Mouse (Mus musculus) E14TG2a.4 (cell line): Measurements from ENCODE around the gene Dhrs7b.

Experiments used
- H3K27me3 ChIP-seq: 2 replicates; pipeline ENCODE4 v1.6.1; 2014; ENCODE audit warnings: low read length, control low read depth; ENCODE audit not compliant: insufficient read depth
- H3K36me3 ChIP-seq: 2 replicates; pipeline ENCODE4 v1.6.1; 2014; ENCODE audit warnings: low read length, control low read depth; ENCODE audit not compliant: insufficient read depth
- H3K4me1 ChIP-seq: replicated peaks from 2 replicates; pipeline ENCODE4 v1.6.1; 2014; ENCODE audit warnings: low read depth, low read length, control low read depth
- H3K4me3 ChIP-seq: replicated peaks from 2 replicates; pipeline ENCODE4 v1.5.1; 2014; ENCODE audit warnings: mild to moderate bottlenecking, low read length
- H3K9me3 ChIP-seq: 2 replicates; pipeline ENCODE4 v1.6.1; 2014; ENCODE audit warnings: low read length, control low read depth
- CTCF ChIP-seq: conservative IDR thresholded peaks from 2 replicates; pipeline ENCODE4 v1.5.1; 2014; ENCODE audit warnings: low read length
- NANOG ChIP-seq: IDR thresholded peaks from 2 replicates; pipeline ENCODE4 v1.6.1; 2014; ENCODE audit warnings: borderline replicate concordance, low read length, mixed read lengths
- POU5F1 ChIP-seq: IDR thresholded peaks from 2 replicates; pipeline ENCODE4 v1.6.1; 2014; ENCODE audit warnings: low read length, borderline replicate concordance

Dhrs7b gene

GRCm38 (mm10) chr11:60830433-60831052 is at the start of gene Dhrs7b:
Gene Dhrs7b, plus strand, starts transcription at chr11:60830631.
- H3K4me1 ChIP-seq, result peaks cover 27% of the 10 kb centered on the region
- H3K9me3 ChIP-seq, result no peaks in the 10 kb centered on the region
- TF ChIP-seq CTCF (no peak), NANOG (peak; percentile 18; the same call in 1 of the 2 replicates), POU5F1 (0 out of 2 replicates have a peak, but pooled peaks have one; percentile 10)
- peaks cover 33% of the 10 kb centered on the region for H3K36me3 ChIP-seq
- H3K27me3 ChIP-seq, result peaks cover 7% of the 10 kb centered on the region; the same call in 1 of the 2 replicates
- peak within 1 kb of the TSS; percentile 83 for H3K4me3 ChIP-seq

GRCm38 (mm10) chr11:60784179-60784922 is 46.1 kb upstream of the Dhrs7b start:
- Histone ChIP-seq H3K4me3 (no peak overlapping the region), H3K27me3 (no peaks in the 10 kb centered on the region), H3K36me3 (peaks cover 100% of the 10 kb centered on the region), H3K4me1 (peaks cover 53% of the 10 kb centered on the region), H3K9me3 (no peaks in the 10 kb centered on the region)
- TF ChIP-seq POU5F1 (no peak), NANOG (no peak), CTCF (no peak)

- TF ChIP-seq POU5F1 (no peak), CTCF (no peak)
- H3K27me3 ChIP-seq, result no peaks in the 10 kb centered on the region
- H3K4me1 ChIP-seq, result peaks cover 21% of the 10 kb centered on the region
- no peak overlapping the region for H3K4me3 ChIP-seq
- peaks cover 99% of the 10 kb centered on the region for H3K36me3 ChIP-seq
- no peaks in the 10 kb centered on the region for H3K9me3 ChIP-seq
Measured at GRCm38 (mm10) chr11:60787595-60787994, 42.8 kb upstream of the Dhrs7b start.

GRCm38 (mm10) chr11:60790472-60790871 is 40.0 kb upstream of the Dhrs7b start:
- Histone ChIP-seq H3K4me3 (no peak overlapping the region), H3K4me1 (no peaks in the 10 kb centered on the region)
- no peak for TF ChIP-seq POU5F1
- TF ChIP-seq NANOG, result no peak
- no peak for TF ChIP-seq CTCF

GRCm38 (mm10) chr11:60796342-60796741 is 34.1 kb upstream of the Dhrs7b start:
- no peak for TF ChIP-seq NANOG
- TF ChIP-seq CTCF, result no peak
- TF ChIP-seq POU5F1, result no peak
- Histone ChIP-seq H3K27me3 (no peaks in the 10 kb centered on the region), H3K4me3 (no peak overlapping the region), H3K9me3 (no peaks in the 10 kb centered on the region), H3K36me3 (peaks cover 99% of the 10 kb centered on the region), H3K4me1 (no peaks in the 10 kb centered on the region)

More at GRCm38 (mm10) chr11:60790472-60790871, 40.0 kb upstream of the Dhrs7b start:
- Histone ChIP-seq H3K36me3 (peaks cover 98% of the 10 kb centered on the region), H3K27me3 (no peaks in the 10 kb centered on the region), H3K9me3 (no peaks in the 10 kb centered on the region)

- Histone ChIP-seq H3K9me3 (no peaks in the 10 kb centered on the region), H3K4me1 (no peaks in the 10 kb centered on the region), H3K27me3 (no peaks in the 10 kb centered on the region), H3K4me3 (no peak overlapping the region), H3K36me3 (peaks cover 99% of the 10 kb centered on the region)
- TF ChIP-seq NANOG, result no peak
- no peak for TF ChIP-seq POU5F1
- no peak for TF ChIP-seq CTCF
Measured at GRCm38 (mm10) chr11:60799977-60800376, 30.5 kb upstream of the Dhrs7b start.

GRCm38 (mm10) chr11:60800892-60801291 is 29.5 kb upstream of the Dhrs7b start:
- TF ChIP-seq CTCF (no peak), POU5F1 (no peak), NANOG (no peak)
- Histone ChIP-seq H3K27me3 (no peaks in the 10 kb centered on the region), H3K36me3 (peaks cover 98% of the 10 kb centered on the region), H3K4me3 (no peak overlapping the region), H3K4me1 (no peaks in the 10 kb centered on the region), H3K9me3 (no peaks in the 10 kb centered on the region)

- Histone ChIP-seq H3K4me1 (peaks cover 39% of the 10 kb centered on the region), H3K4me3 (peak overlapping the region; percentile 88), H3K9me3 (no peaks in the 10 kb centered on the region), H3K27me3 (no peaks in the 10 kb centered on the region), H3K36me3 (peaks cover 64% of the 10 kb centered on the region)
- TF ChIP-seq NANOG, result no peak
- TF ChIP-seq CTCF, result no peak
- no peak for TF ChIP-seq POU5F1
Measured at GRCm38 (mm10) chr11:60808286-60809070, 22.0 kb upstream of the Dhrs7b start.
